Mouse (Mus musculus): ENCODE results near the gene Hoxa2. TPM values are rescaled to one million over a fixed set of nuclear protein-coding genes. Genes with fewer than 3 reads are reported as not detected.
A peak's percentile ranks its signal among the peaks of the same experiment; 100 is the strongest.

Gene Hoxa2
- total RNA-seq, 2 experiments from 2014 or later = 0.22 TPM; not detected in 1

DNA sequence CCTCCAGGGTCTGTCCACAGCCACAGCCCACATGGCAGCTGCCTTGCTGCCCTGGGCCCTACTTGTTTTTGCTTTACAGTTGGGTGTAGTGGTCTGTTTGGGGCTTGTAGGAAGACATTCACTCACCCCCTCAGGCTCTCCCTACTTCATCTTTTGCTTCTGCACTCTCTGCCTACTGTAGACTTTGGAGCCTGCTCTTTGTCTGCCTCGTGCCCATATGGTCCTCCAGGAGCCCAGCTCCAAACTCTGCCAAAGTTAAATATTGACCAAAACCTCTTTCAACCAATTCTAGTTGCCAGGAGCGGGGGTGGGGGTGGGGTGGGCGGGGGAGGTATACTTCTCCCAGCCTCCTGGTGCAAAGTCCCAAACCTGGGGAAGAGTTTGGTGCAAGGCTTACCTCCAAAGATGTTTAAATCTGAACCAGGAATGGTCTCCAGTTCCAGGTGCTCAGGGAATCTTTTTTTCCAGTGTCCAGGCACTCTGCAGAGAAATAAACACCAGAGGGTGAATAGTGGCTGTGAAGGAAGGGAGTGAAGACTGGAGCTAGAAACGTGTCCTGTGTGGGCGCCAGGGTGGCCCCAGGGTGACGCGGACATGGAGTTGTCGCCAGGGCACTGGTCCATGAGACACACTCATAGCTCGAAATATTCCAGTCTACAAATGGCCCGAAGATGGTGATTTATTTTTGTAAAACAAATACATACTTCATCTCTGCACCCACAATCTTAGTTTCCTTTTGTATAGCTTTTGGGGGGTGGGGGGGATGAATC is 18.9 kb upstream of the Hoxa2 start:
- intact Hi-C loops (cut with DNase I) = no loop called here

DNA sequence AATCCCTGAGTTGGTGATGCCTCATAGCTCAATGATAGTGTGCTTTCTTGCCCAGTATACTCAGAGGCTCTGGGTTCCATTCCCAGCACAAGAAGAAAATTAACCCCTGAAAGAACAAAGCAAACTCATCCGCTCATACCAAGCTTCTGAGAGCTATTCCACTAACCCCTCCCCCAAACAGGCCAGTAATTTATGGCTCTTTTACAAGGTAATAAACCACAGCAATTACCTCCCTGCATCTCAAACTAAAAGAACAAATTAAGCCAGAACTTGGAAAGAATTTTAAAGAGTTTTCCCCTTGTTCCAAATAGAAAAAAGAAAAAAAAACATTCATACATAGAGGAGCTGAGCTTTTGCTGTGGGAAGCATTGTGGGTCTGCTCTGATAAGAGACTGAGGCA is 18.2 kb upstream of the Hoxa2 start:
- no peak for DNase-seq
- intact Hi-C loops (cut with DNase I) = no loop called here

More for the DNA sequence above, 18.9 kb upstream of the Hoxa2 start:
- DNase-seq = no peak

DNA sequence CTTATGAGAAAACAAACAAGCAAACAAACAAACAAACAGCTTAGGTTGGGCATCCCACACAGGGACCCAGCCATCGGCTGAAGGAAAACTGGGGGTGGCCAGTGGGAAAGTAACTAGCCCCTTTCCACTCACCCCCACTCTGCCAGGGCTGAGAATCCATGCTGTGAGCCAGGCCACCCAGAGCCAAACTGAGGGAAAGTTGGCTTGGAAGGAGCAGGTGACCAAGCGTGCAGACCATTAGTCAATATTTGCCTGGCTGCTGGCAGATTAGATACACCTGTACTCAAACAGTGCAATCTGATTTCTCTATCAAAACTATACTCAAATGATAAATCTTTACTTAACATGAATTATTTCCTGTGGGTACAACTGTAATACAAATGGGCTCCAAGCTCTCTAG is 17.4 kb upstream of the Hoxa2 start:
- no peak for DNase-seq
- intact Hi-C loops (cut with DNase I) = no loop called here

DNA sequence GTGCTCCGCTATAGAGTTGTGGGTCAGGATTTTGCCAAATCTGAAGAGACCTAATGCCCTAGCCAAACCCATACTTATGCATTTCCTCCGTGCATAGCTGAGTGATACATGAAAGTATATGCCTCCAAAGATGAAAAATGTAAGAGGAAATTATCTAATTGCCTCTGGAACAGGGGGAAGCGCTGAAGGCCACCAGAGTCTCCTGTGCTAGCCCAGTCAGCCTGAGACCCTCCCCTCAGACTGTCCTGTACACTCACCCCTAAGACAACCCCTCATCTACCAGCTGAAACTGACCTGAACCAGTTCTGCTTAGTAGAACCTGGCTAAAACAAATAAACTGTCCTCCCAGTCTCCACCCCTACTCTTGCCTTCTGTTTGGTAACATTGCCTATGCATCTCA is 16.1 kb upstream of the Hoxa2 start:
- intact Hi-C loops (cut with DNase I) = no loop called here

DNA sequence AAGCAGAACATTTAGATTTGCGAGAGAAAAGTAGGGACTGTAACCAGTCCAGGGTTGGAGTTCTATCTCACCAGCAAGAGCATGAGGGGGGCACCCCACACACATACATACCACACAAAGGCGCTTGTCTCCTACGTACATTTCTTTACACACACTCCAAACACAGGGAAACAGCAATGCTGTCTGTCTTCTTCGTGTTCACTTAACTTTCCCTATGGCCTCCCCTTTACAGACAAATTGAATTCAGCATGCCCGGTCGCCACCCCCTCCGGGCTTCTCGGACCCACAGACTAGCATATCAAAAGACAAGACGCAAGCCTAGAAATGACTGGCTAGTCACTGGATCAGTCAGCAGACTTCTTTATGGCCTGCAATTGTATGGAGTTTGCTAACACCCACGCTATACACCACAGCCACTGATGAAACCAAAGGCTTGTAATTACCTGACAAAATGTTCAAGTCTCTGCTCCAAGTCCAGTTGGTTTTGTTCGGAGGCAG is 15.6 kb upstream of the Hoxa2 start:
- intact Hi-C loops (cut with DNase I) = no loop called here
- DNase-seq = no peak

More for the DNA sequence above, 16.1 kb upstream of the Hoxa2 start:
- no peak for DNase-seq

DNA sequence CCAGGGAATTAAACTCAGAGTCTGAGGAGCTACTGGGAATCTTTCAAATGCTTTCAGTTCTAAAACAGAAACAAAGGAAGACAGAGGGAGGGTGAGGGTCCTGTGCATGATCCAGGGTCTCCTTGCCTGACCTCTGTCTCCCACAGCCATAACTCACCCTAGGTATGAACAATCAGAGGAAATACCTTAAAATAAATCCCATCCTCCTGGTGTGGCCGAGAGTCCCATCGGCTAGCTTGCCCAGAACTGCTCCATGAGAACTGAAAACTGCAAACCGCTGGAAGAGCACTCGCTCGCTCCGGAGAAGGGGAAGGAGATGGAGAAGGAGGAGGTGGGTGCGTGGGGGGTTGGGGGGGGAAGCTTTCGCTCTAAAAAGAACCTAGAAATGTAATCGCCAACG is 15.1 kb upstream of the Hoxa2 start:
- intact Hi-C loops (cut with DNase I) = no loop called here
- no peak for DNase-seq

DNA sequence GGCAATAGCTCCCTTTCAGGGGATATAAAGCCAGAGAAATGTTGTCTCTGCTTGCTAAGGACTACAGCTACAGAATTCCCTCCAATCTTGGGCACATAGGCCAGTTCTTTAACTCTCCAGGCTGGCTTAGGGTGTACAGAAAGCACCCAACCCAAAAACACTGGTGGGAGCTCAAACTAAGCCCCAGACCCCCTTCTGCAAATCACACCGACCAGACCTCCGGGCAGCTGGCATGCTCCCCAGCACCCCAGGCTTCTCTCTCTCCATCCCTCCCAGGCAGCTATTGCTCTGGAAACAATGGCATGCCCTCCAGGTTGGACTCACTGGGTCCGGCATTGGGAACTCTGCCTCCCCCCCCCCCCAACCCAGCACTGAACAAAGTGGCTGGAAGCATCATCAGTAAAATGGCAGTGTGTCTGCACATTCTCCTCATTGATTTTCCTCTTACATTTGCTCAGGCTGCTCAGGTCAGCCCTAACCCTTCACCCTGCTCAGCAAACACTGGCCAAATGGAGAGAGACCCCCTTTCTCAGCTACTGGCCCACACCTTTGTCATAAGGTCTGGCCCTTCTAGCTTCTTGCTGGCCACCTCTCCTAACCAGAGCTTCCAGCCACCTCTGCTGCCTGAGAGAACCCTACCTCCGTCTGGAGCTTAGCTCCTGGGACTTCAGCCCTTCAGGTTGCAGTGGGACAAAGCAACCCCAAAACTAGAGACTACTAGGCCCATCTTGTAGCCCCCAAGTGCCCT is 14.5 kb upstream of the Hoxa2 start:
- DNase-seq = no peak

GRCm38 (mm10) chr6:52177806-52178205 is 13.2 kb upstream of the Hoxa2 start:
- intact Hi-C loops (cut with DNase I) = no loop called here
- no peak for DNase-seq

More for the DNA sequence above, 14.5 kb upstream of the Hoxa2 start:
- intact Hi-C loops (cut with DNase I) = no loop called here

DNA sequence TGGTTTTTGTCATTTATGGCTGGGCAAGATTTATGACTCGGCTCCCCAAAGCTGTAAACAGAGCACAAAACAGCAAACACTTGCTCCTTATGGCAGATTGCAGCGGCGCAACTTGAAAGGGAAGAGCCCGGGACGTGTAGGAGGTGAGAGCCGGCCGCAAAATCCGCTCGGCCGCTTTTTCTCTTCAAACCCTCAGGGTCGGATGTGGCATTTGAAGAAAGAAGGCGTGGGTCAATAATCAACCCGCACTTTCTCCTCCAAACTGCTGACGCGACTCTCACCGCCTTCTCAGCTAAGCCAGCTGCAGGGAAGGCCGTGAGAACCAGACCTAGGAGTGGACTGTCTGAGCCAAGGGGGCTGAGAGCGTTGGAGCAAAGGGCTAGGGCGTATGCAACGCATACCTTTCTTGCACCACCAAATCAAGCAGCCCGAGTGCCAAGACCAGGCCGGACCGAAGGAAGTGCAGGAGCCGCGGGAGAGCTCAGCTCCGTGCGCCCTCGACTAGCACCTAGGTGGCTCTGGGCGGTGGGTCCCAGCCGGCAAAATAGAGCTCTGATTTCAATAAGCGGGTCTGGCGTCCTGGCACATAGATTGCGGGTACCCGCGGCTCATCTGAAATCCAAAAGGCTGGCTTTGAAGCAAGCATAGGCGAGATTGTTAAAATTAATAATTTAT is 12.6 kb upstream of the Hoxa2 start, which contains the start of gene 5730596B20Rik:
5730596B20Rik (plus strand) TSS at position 438 of the 675 bp plus-strand sequence.
- intact Hi-C loops (cut with DNase I) = no loop called here
- no peak for DNase-seq

DNA sequence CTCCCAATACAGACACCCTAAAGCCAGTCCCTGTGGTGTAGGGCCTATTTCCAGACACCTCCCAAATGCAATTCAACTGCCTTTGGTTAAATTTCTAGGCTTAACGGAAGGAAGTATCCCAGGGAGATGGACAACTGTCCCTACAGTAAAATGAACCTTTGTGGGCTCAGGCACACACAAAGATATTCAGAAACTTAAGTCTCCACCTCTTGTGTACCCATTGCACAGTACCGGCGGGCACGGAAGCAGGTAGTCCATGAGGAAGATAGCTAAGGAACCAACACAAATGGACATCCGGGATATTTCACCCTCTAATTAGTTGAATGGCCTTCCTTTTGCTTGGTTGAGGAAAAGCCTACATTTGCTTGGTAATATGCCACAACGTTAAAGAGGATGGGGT is 11.8 kb upstream of the Hoxa2 start:
- DNase-seq = no peak
- intact Hi-C loops (cut with DNase I) = no loop called here

DNA sequence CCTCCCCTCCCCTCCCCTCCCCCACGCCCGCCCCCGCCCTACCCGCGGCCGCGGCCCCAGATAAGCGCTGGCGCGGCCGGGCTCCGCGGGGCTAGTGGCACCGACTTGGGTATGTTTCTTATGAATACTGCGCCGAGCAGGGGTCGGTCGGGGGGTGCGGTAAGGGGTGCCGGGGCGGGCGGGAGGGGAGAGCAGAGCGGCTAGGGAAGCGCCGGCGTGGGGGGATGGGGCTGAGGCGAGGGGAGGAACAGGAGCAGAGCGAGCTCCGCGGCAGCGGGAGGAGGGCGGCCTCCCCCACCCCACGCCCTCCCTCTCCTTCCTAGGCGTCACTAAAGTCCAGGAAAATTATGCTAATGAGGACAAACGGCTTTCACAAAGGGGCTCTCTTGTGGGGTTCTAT is 11.2 kb upstream of the Hoxa2 start:
- no peak for DNase-seq
- intact Hi-C loops (cut with DNase I) = no loop called here

DNA sequence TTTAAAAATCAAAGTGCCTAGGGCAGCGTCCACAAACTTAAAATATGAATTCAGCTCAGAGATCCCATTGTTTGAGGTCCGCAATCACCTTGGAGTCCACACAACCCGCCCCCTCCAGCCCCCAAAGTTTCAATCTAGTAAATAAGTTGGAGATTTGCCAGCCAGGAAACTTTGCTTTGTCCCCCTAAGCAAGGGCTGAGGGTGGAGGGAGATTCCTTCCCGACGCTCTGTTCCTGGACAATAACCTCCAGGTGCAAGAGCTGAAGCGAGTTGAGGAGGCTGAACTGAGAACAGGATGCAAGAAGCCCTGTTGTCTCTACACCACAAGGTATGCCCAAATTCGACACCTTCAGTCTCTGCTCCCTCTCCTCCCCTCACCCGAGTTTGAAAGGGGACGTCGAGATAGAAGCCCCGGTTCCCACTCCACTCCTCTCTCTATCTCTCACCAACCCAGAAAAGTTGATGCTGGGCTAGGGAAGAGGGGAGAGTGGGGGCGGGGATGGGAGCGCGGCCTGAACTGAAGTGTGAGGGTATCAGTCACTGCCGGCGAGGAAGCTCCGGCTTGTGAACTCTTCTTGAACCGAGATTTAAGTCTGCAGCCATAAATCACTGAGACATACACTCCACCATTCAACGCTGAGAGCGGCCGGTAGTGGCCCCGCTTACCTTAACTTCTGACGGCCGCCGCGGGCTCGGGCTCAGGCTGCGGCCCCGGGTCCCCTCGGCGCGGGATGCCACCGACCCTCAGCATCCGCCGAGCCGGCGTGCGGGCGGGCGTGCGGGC is 10.5 kb upstream of the Hoxa2 start:
- intact Hi-C loops (cut with DNase I) = no loop called here
- DNase-seq = no peak

GRCm38 (mm10) chr6:52173648-52174047 is 9.0 kb upstream of the Hoxa2 start:
- DNase-seq = no peak
- intact Hi-C loops (cut with DNase I) = no loop called here

- peak; percentile 62 to 63 for DNase-seq
- intact Hi-C loops (cut with DNase I) = no loop called here
These were observed 7.9 kb upstream of the Hoxa2 start for GRCm38 (mm10) chr6:52172501-52172900.

DNA sequence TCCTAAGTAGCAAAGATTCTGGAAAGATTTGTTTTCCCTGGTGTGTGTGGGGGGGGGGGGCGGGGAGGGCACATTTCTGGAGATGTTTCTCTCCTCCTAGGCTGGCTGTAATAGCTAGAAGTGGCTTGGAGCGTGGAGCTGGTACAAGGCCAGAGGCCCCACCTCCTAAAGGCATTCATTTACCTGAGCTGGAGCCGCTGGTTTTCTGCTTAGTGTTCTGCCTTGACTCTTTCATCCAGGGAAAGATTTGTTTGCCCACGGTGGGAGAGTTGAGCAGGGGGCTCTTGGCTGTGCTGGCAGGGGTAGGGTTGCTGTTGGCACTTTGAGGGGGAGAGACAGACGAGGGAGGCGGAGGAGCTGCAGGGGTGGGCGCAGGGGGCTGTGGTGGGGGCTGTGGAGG is 7.3 kb upstream of the Hoxa2 start:
- no peak for DNase-seq
- intact Hi-C loops (cut with DNase I) = no loop called here

GRCm38 (mm10) chr6:52171331-52171730 is 6.7 kb upstream of the Hoxa2 start:
- intact Hi-C loops (cut with DNase I) = no loop called here
- no peak for DNase-seq

GRCm38 (mm10) chr6:52170898-52171223 is 6.2 kb upstream of the Hoxa2 start:
- intact Hi-C loops (cut with DNase I) = no loop called here
- DNase-seq = no peak

DNA sequence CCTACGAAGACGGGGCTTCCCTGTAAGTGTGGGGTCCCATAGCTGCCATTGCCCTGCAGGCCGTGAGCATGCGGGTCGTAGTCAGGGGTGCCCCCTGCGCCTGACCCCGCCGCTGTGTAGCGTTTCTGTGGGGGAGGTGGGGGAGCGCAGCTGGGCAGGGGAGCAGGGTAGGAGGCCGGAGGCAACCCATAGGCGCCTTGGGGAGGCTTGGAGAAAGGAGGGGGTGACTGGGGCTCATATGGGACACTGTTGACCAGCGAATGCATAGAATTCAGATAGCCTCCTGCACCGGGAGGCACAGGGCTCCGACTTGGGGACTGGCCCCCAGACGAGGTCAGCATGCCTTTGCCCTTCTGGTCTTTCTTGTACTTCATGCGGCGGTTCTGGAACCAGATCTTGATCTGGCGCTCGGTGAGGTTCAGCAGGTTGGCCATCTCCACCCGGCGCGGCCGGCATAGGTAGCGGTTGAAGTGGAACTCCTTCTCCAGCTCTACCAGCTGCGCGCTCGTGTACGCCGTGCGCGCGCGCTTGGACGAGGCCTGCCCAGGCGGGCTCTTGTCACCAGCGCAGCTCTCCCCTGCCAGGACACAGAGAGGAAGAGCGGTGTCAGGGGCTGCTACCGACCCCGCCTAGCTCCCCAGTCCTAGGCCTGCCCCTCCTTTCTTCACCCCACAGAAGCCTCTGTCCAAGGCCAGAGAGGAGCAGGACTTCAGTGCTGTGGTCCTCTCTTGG is 5.7 kb upstream of the Hoxa2 start:
- intact Hi-C loops (cut with DNase I) = no loop called here
- DNase-seq = no peak

- intact Hi-C loops (cut with DNase I) = no loop called here
- no peak for DNase-seq
These were observed 5.0 kb upstream of the Hoxa2 start for GRCm38 (mm10) chr6:52169499-52170165.
